Mouse (Mus musculus) megakaryocyte, embryonic 14.5 days (primary cell): ENCODE measurements around the gene Zbtb20. TPM values are rescaled to one million over a fixed set of nuclear protein-coding genes. Genes with fewer than 3 reads are reported as not detected.
A peak's percentile ranks its signal among the peaks of the same experiment; 100 is the strongest.

Experiments
- H3K27me3 ChIP-seq: replicated peaks from 2 replicates; pipeline ENCODE3; 2012; ENCODE audit warnings: inconsistent platforms
- H3K36me3 ChIP-seq: replicated peaks from 2 replicates; pipeline ENCODE3; 2012; ENCODE audit warnings: low read length, inconsistent platforms, mixed read lengths
- H3K4me1 ChIP-seq: 2 replicates; pipeline ENCODE4 v1.6.1; 2012; ENCODE audit warnings: inconsistent platforms
- H3K4me3 ChIP-seq: replicated peaks from 2 replicates; pipeline ENCODE3; 2012; ENCODE audit warnings: moderate library complexity, mild to moderate bottlenecking, inconsistent platforms
- H3K9me3 ChIP-seq: 2 replicates; pipeline ENCODE4 v1.6.1; 2012; ENCODE audit warnings: inconsistent platforms
- FLI1 ChIP-seq: IDR thresholded peaks from 2 replicates; pipeline ENCODE4 v1.6.1; 2012; ENCODE audit warnings: low read length, inconsistent platforms, mixed read lengths
- GATA1 ChIP-seq: IDR thresholded peaks from 3 replicates; pipeline ENCODE4 v1.6.1; 2012; ENCODE audit warnings: mixed read lengths, low read length, inconsistent platforms, borderline replicate concordance
- polyA plus RNA-seq: library from polyadenylated mRNA; stranded (reverse); fragments of >175 nt; gene quantifications from 2 replicates; pipeline ENCODE4 v1.2.3, GENCODE M21; 2012; ENCODE audit warnings: low replicate concordance; ENCODE audit not compliant: insufficient read depth

The Zbtb20 gene
- polyA plus RNA-seq, 1 experiment: 2.4 TPM

- TF ChIP-seq GATA1 (no peak), FLI1 (no peak)
- Histone ChIP-seq H3K36me3 (no peaks in the 10 kb centered on the region), H3K4me3 (no peak overlapping the region), H3K9me3 (no peaks in the 10 kb centered on the region), H3K4me1 (peaks cover 8% of the 10 kb centered on the region; the same call in 1 of the 2 replicates), H3K27me3 (peaks cover 11% of the 10 kb centered on the region)
Measured at GRCm38 (mm10) chr16:43501284-43501683, 625.6 kb downstream of the Zbtb20 start.

GRCm38 (mm10) chr16:43502339-43503009 lies 626.8 kb downstream of the Zbtb20 start:
- H3K9me3 ChIP-seq: no peaks in the 10 kb centered on the region
- no peak overlapping the region for H3K4me3 ChIP-seq
- TF ChIP-seq FLI1 (no peak), GATA1 (no peak)
- H3K4me1 ChIP-seq: peaks cover 8% of the 10 kb centered on the region; the same call in 1 of the 2 replicates
- no peaks in the 10 kb centered on the region for H3K36me3 ChIP-seq
- peaks cover 11% of the 10 kb centered on the region for H3K27me3 ChIP-seq

- no peak for TF ChIP-seq FLI1
- TF ChIP-seq GATA1: no peak
- Histone ChIP-seq H3K4me3 (no peak overlapping the region), H3K27me3 (peaks cover 11% of the 10 kb centered on the region), H3K9me3 (no peaks in the 10 kb centered on the region), H3K4me1 (peaks cover 8% of the 10 kb centered on the region; the same call in 1 of the 2 replicates), H3K36me3 (no peaks in the 10 kb centered on the region)
Measured at GRCm38 (mm10) chr16:43503010-43503635, 627.4 kb downstream of the Zbtb20 start.

- H3K9me3 ChIP-seq: no peaks in the 10 kb centered on the region
- H3K36me3 ChIP-seq: no peaks in the 10 kb centered on the region
- peaks cover 8% of the 10 kb centered on the region; the same call in 1 of the 2 replicates for H3K4me1 ChIP-seq
- H3K4me3 ChIP-seq: peak overlapping the region; percentile 83
- peaks cover 11% of the 10 kb centered on the region for H3K27me3 ChIP-seq
- TF ChIP-seq FLI1 (no peak), GATA1 (no peak)
Measured at GRCm38 (mm10) chr16:43503636-43504010, 627.9 kb downstream of the Zbtb20 start.

GRCm38 (mm10) chr16:43504151-43504550 lies 628.5 kb downstream of the Zbtb20 start:
- no peaks in the 10 kb centered on the region for H3K9me3 ChIP-seq
- peaks cover 8% of the 10 kb centered on the region; the same call in 1 of the 2 replicates for H3K4me1 ChIP-seq
- peaks cover 11% of the 10 kb centered on the region for H3K27me3 ChIP-seq
- H3K4me3 ChIP-seq: no peak overlapping the region
- TF ChIP-seq FLI1 (no peak), GATA1 (no peak)
- no peaks in the 10 kb centered on the region for H3K36me3 ChIP-seq

- Histone ChIP-seq H3K4me3 (no peak overlapping the region), H3K9me3 (no peaks in the 10 kb centered on the region), H3K4me1 (peaks cover 8% of the 10 kb centered on the region; the same call in 1 of the 2 replicates), H3K27me3 (peaks cover 11% of the 10 kb centered on the region), H3K36me3 (no peaks in the 10 kb centered on the region)
- TF ChIP-seq FLI1 (no peak), GATA1 (no peak)
Measured at GRCm38 (mm10) chr16:43504556-43504955, 628.9 kb downstream of the Zbtb20 start.

- Histone ChIP-seq H3K4me1 (peaks cover 8% of the 10 kb centered on the region; the same call in 1 of the 2 replicates), H3K9me3 (no peaks in the 10 kb centered on the region), H3K36me3 (no peaks in the 10 kb centered on the region), H3K4me3 (no peak overlapping the region), H3K27me3 (peaks cover 11% of the 10 kb centered on the region)
- no peak for TF ChIP-seq FLI1
- TF ChIP-seq GATA1: no peak
Measured at GRCm38 (mm10) chr16:43505314-43505950, 629.8 kb downstream of the Zbtb20 start.

GRCm38 (mm10) chr16:43506189-43506751 lies 630.6 kb downstream of the Zbtb20 start:
- TF ChIP-seq GATA1 (no peak), FLI1 (no peak)
- Histone ChIP-seq H3K27me3 (peaks cover 11% of the 10 kb centered on the region), H3K36me3 (no peaks in the 10 kb centered on the region), H3K4me3 (no peak overlapping the region), H3K4me1 (peaks cover 8% of the 10 kb centered on the region; the same call in 1 of the 2 replicates), H3K9me3 (no peaks in the 10 kb centered on the region)

GRCm38 (mm10) chr16:43506771-43507405 lies 631.2 kb downstream of the Zbtb20 start:
- Histone ChIP-seq H3K36me3 (no peaks in the 10 kb centered on the region), H3K9me3 (no peaks in the 10 kb centered on the region), H3K4me1 (peaks cover 8% of the 10 kb centered on the region; the same call in 1 of the 2 replicates), H3K4me3 (no peak overlapping the region), H3K27me3 (peaks cover 11% of the 10 kb centered on the region)
- no peak for TF ChIP-seq GATA1
- no peak for TF ChIP-seq FLI1
